Mouse (Mus musculus) intestine, postnatal 0 days (tissue): ENCODE measurements around the gene Lamp5. TPM values are rescaled to one million over a fixed set of nuclear protein-coding genes. Genes with fewer than 3 reads are reported as not detected.

ENCODE experiments used
- ATAC-seq: fragments of 200-750 bp; cut with Nextera tagmentation; 2 replicates; pipeline ENCODE4 v1.8.0; 2017; ENCODE audit warnings: mild to moderate bottlenecking, moderate TSS enrichment, moderate library complexity
- H3K27ac ChIP-seq: fragments of 300-500 bp; sonication (generic); 2 replicates; pipeline ENCODE4 v1.5.1; 2014; ENCODE audit warnings: mild to moderate bottlenecking, low read depth, low read length, moderate library complexity
- H3K27me3 ChIP-seq: fragments of 300-500 bp; sonication (generic); replicated peaks from 2 replicates; pipeline ENCODE4 v1.6.1; 2014; ENCODE audit warnings: low read length, mixed read lengths; ENCODE audit not compliant: control insufficient read depth, insufficient read depth
- H3K36me3 ChIP-seq: fragments of 300-500 bp; sonication (generic); 2 replicates; pipeline ENCODE4 v1.6.1; 2014; ENCODE audit warnings: mild to moderate bottlenecking, moderate library complexity; ENCODE audit not compliant: control insufficient read depth, insufficient read depth
- H3K4me1 ChIP-seq: fragments of 300-500 bp; sonication (generic); replicated peaks from 2 replicates; pipeline ENCODE4 v1.6.1; 2014; ENCODE audit warnings: antibody characterized with exemption, low read length, mixed read lengths; ENCODE audit not compliant: control insufficient read depth, insufficient read depth
- H3K4me2 ChIP-seq: fragments of 300-500 bp; sonication (generic); replicated peaks from 2 replicates; pipeline ENCODE4 v1.6.1; 2014; ENCODE audit warnings: low read depth, mild to moderate bottlenecking, moderate library complexity
- H3K4me3 ChIP-seq: fragments of 300-500 bp; sonication (generic); 2 replicates; pipeline ENCODE4 v1.5.1; 2014; ENCODE audit warnings: low read depth, low read length
- H3K9ac ChIP-seq: fragments of 300-500 bp; sonication (generic); 2 replicates; pipeline ENCODE4 v1.6.1; 2014; ENCODE audit warnings: mild to moderate bottlenecking, low read depth, low read length
- H3K9me3 ChIP-seq: fragments of 300-500 bp; sonication (generic); 2 replicates; pipeline ENCODE4 v1.6.1; 2016; ENCODE audit warnings: mixed run types; ENCODE audit not compliant: control insufficient read depth
- CTCF ChIP-seq: sonication (generic); IDR thresholded peaks from 2 replicates; pipeline ENCODE4 v1.5.1; 2016; ENCODE audit warnings: low read depth, mild to moderate bottlenecking, control low read depth, antibody characterized with exemption, moderate library complexity
- WGBS: fragments of 180-500 bp; shearing (Covaris S2); extraction: QIAGEN DNeasy Blood & Tissue Kit; methylation state at CpG from one replicate; pipeline ENCODE4 v1.1.7; 2014; 5-methylcytosine and 5-hydroxymethylcytosine counted together
- polyA plus RNA-seq: library from polyadenylated mRNA; unstranded; fragments of >200 nt; fragmentation: Nextera tagmentation; extraction: Ambion mirVana; gene quantifications from 2 replicates; pipeline ENCODE4 v1.2.1, GENCODE M21; 2015

The Lamp5 gene
- polyA plus RNA-seq, 1 experiment from 2014 or later: not detected

GRCm38 (mm10) chr2:136057861-136058331, 5.9 kb downstream of the Lamp5 start:
- H3K27ac ChIP-seq: no peak overlapping the region
- 9% methylated on average over 19 of the region's 19 CpGs for WGBS
- H3K4me1 ChIP-seq: no peaks in the 10 kb centered on the region
- no peak overlapping the region for H3K4me3 ChIP-seq
- H3K36me3 ChIP-seq: no peaks in the 10 kb centered on the region
- H3K9me3 ChIP-seq: no peaks in the 10 kb centered on the region
- ATAC-seq: no peak
- no peak overlapping the region for H3K9ac ChIP-seq
- no peak overlapping the region for H3K4me2 ChIP-seq
- TF ChIP-seq CTCF: no peak
- H3K27me3 ChIP-seq: peaks cover 29% of the 10 kb centered on the region

GRCm38 (mm10) chr2:136058398-136058797, 6.4 kb downstream of the Lamp5 start:
- no peak overlapping the region for H3K4me3 ChIP-seq
- H3K9ac ChIP-seq: no peak overlapping the region
- H3K36me3 ChIP-seq: no peaks in the 10 kb centered on the region
- WGBS: 11% methylated on average over 7 of the region's 7 CpGs
- no peak for TF ChIP-seq CTCF
- no peak for ATAC-seq
- H3K27me3 ChIP-seq: peaks cover 29% of the 10 kb centered on the region
- H3K27ac ChIP-seq: no peak overlapping the region
- no peaks in the 10 kb centered on the region for H3K4me1 ChIP-seq
- no peak overlapping the region for H3K4me2 ChIP-seq
- no peaks in the 10 kb centered on the region for H3K9me3 ChIP-seq

- H3K4me3 ChIP-seq: no peak overlapping the region
- WGBS: 3% methylated on average over 37 of the region's 37 CpGs
- H3K4me2 ChIP-seq: no peak overlapping the region
Measured at GRCm38 (mm10) chr2:136059029-136059669, 7.1 kb downstream of the Lamp5 start.

GRCm38 (mm10) chr2:136064356-136064755, 12.3 kb downstream of the Lamp5 start:
- 90% methylated on average over 1 of the region's 1 CpGs for WGBS
- no peaks in the 10 kb centered on the region for H3K4me1 ChIP-seq
- H3K4me2 ChIP-seq: no peak overlapping the region
- no peaks in the 10 kb centered on the region for H3K36me3 ChIP-seq
- no peak overlapping the region for H3K4me3 ChIP-seq
- H3K27ac ChIP-seq: no peak overlapping the region
- H3K27me3 ChIP-seq: peaks cover 5% of the 10 kb centered on the region
- no peak for TF ChIP-seq CTCF
- no peak for ATAC-seq
- no peak overlapping the region for H3K9ac ChIP-seq
- no peaks in the 10 kb centered on the region for H3K9me3 ChIP-seq

More at GRCm38 (mm10) chr2:136059029-136059669, 7.1 kb downstream of the Lamp5 start:
- Histone ChIP-seq H3K9me3 (no peaks in the 10 kb centered on the region), H3K4me1 (no peaks in the 10 kb centered on the region), H3K9ac (no peak overlapping the region), H3K36me3 (no peaks in the 10 kb centered on the region), H3K27me3 (peaks cover 29% of the 10 kb centered on the region), H3K27ac (no peak overlapping the region)
- no peak for ATAC-seq
- TF ChIP-seq CTCF: no peak

GRCm38 (mm10) chr2:136095978-136096377, 43.9 kb downstream of the Lamp5 start:
- Histone ChIP-seq H3K27ac (no peak overlapping the region), H3K4me3 (no peak overlapping the region), H3K9me3 (no peaks in the 10 kb centered on the region), H3K27me3 (no peaks in the 10 kb centered on the region), H3K36me3 (no peaks in the 10 kb centered on the region), H3K4me1 (no peaks in the 10 kb centered on the region), H3K4me2 (no peak overlapping the region), H3K9ac (no peak overlapping the region)
- TF ChIP-seq CTCF: no peak
- no peak for ATAC-seq
- 55% methylated on average over 2 of the region's 2 CpGs for WGBS

- Histone ChIP-seq H3K27me3 (no peaks in the 10 kb centered on the region), H3K9me3 (no peaks in the 10 kb centered on the region), H3K9ac (no peak overlapping the region), H3K4me3 (no peak overlapping the region), H3K36me3 (no peaks in the 10 kb centered on the region), H3K27ac (no peak overlapping the region), H3K4me2 (no peak overlapping the region), H3K4me1 (no peaks in the 10 kb centered on the region)
- WGBS: 86% methylated on average over 3 of the region's 3 CpGs
- no peak for TF ChIP-seq CTCF
- no peak for ATAC-seq
Measured at GRCm38 (mm10) chr2:136097143-136097542, 45.1 kb downstream of the Lamp5 start.

GRCm38 (mm10) chr2:136107597-136107996, 55.6 kb downstream of the Lamp5 start:
- H3K27ac ChIP-seq: no peak overlapping the region
- no peaks in the 10 kb centered on the region for H3K4me1 ChIP-seq
- H3K4me3 ChIP-seq: no peak overlapping the region
- TF ChIP-seq CTCF: no peak
- H3K9me3 ChIP-seq: no peaks in the 10 kb centered on the region
- no peak overlapping the region for H3K4me2 ChIP-seq
- no peaks in the 10 kb centered on the region for H3K27me3 ChIP-seq
- no peak overlapping the region for H3K9ac ChIP-seq
- no peak for ATAC-seq
- H3K36me3 ChIP-seq: no peaks in the 10 kb centered on the region
